Mouse (Mus musculus) frontal cortex, postnatal 25 days (tissue): ENCODE data around the gene Rpl14.

Source experiments
- DNase-seq, 2 experiments: peaks; one replicate each; pipeline ENCODE4 v3.0.0; 2022; ENCODE audit warnings: low spot score in 2 of 2

Rpl14 gene

GRCm38 (mm10) chr9:120603512-120603908, 32.3 kb downstream of the Rpl14 start:
- DNase-seq, result no peak

GRCm38 (mm10) chr9:120603956-120604355, 32.7 kb downstream of the Rpl14 start:
- DNase-seq, result no peak

DNA sequence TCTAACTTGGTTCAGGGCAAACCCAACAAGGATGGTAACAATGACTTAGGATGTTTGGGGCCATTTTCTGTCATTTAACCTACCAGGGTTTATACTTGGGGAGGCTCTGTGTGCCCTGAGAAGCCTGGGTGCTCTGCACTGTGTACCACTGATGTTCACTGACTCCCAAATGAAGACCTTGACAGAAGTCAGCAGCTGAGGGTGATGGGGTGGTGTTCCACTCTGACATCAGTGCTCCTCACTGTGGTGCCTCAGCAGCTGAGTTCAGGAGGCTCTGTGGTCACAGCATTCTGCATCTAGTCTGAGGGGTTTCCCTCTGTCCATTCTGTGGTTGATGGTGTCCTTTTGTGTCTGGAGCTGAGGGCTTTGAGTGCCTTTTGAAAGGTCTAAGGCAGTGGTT, 39.8 kb downstream of the Rpl14 start:
- DNase-seq, result no peak

- no peak for DNase-seq
Measured at GRCm38 (mm10) chr9:120614059-120614458, 42.8 kb downstream of the Rpl14 start.

- DNase-seq, result no peak
Measured at GRCm38 (mm10) chr9:120618101-120618500, 46.9 kb downstream of the Rpl14 start.

- no peak for DNase-seq
Measured at GRCm38 (mm10) chr9:120619347-120619708, 48.1 kb downstream of the Rpl14 start.

GRCm38 (mm10) chr9:120619709-120620408, 48.6 kb downstream of the Rpl14 start:
- no peak for DNase-seq

GRCm38 (mm10) chr9:120620409-120620745, 49.1 kb downstream of the Rpl14 start:
- DNase-seq, result no peak
